Mouse (Mus musculus): ENCODE measurements at regions not wholly inside any gene's neighbourhood (a gene's known extent, or its start where the extent isn't known, plus 50 kb on each side); places are given as distances from the start of the nearest gene placed in this dataset.
A peak's percentile ranks its signal among the peaks of the same experiment; 100 is the strongest.

- DNase-seq (ENCODE audit: low spot score): no peak
Measured at GRCm38 (mm10) chr1:165086131-165086530, 74.4 kb downstream of the Tbx19 start.

GRCm38 (mm10) chr1:165084753-165085152 lies 75.8 kb downstream of the Tbx19 start:
- no peak for DNase-seq (ENCODE audit: low spot score)

- no peak for DNase-seq (ENCODE audit: low spot score)
Measured at GRCm38 (mm10) chr1:165084179-165084578, 76.4 kb downstream of the Tbx19 start.

GRCm38 (mm10) chr1:165080351-165080750 lies 80.2 kb downstream of the Tbx19 start:
- no peak for DNase-seq (ENCODE audit: low spot score)

GRCm38 (mm10) chr1:165077313-165077712 lies 83.3 kb downstream of the Tbx19 start:
- no peak for DNase-seq (ENCODE audit: low spot score)

GRCm38 (mm10) chr1:165075301-165076082 lies 85.1 kb downstream of the Tbx19 start:
- DNase-seq (ENCODE audit: low spot score): no peak

GRCm38 (mm10) chr1:165071831-165072491 lies 88.6 kb downstream of the Tbx19 start:
- no peak for DNase-seq (ENCODE audit: low spot score)

- no peak for DNase-seq (ENCODE audit: low spot score)
Measured at GRCm38 (mm10) chr1:165064981-165065380, 95.6 kb downstream of the Tbx19 start.

- no peak for DNase-seq (ENCODE audit: low spot score)
Measured at GRCm38 (mm10) chr1:165062813-165063492, 97.6 kb downstream of the Tbx19 start.

GRCm38 (mm10) chr1:165061420-165061819 lies 99.2 kb downstream of the Tbx19 start:
- no peak for DNase-seq (ENCODE audit: low spot score)

- no peak for DNase-seq (ENCODE audit: low spot score)
Measured at GRCm38 (mm10) chr1:165054245-165054644, 106.3 kb downstream of the Tbx19 start.

GRCm38 (mm10) chr1:165051294-165051693 lies 109.3 kb downstream of the Tbx19 start:
- no peak for DNase-seq (ENCODE audit: low spot score)

- no peak for DNase-seq (ENCODE audit: low spot score)
Measured at GRCm38 (mm10) chr1:165050176-165050575, 110.4 kb downstream of the Tbx19 start.

- peak; percentile 46 for DNase-seq (ENCODE audit: low spot score)
Measured at GRCm38 (mm10) chr1:165046637-165047036, 111.3 kb upstream of the Xcl1 start.

GRCm38 (mm10) chr1:165046056-165046455 lies 110.7 kb upstream of the Xcl1 start:
- peak; percentile 24 for DNase-seq (ENCODE audit: low spot score)

GRCm38 (mm10) chr1:165043361-165043760 lies 108.0 kb upstream of the Xcl1 start:
- no peak for DNase-seq (ENCODE audit: low spot score)

GRCm38 (mm10) chr1:165042105-165042504 lies 106.8 kb upstream of the Xcl1 start:
- DNase-seq (ENCODE audit: low spot score): no peak

GRCm38 (mm10) chr1:165036631-165037030 lies 101.3 kb upstream of the Xcl1 start:
- no peak for DNase-seq (ENCODE audit: low spot score)

GRCm38 (mm10) chr1:165035618-165036017 lies 100.3 kb upstream of the Xcl1 start:
- no peak for DNase-seq (ENCODE audit: low spot score)

- DNase-seq (ENCODE audit: low spot score): no peak
Measured at GRCm38 (mm10) chr1:165020960-165021563, 85.7 kb upstream of the Xcl1 start.

GRCm38 (mm10) chr1:165018692-165019309 lies 83.5 kb upstream of the Xcl1 start:
- no peak for DNase-seq (ENCODE audit: low spot score)

- DNase-seq (ENCODE audit: low spot score): no peak
Measured at GRCm38 (mm10) chr1:165018236-165018635, 82.9 kb upstream of the Xcl1 start.
